Mouse (Mus musculus): ENCODE measurements around the gene Cox14.
"Not testable (repeated sequence)": the region's sequence is repeated elsewhere in the genome, so short reads cannot be mapped to it uniquely, and the experiment has no call there.

Cox14 gene

DNA sequence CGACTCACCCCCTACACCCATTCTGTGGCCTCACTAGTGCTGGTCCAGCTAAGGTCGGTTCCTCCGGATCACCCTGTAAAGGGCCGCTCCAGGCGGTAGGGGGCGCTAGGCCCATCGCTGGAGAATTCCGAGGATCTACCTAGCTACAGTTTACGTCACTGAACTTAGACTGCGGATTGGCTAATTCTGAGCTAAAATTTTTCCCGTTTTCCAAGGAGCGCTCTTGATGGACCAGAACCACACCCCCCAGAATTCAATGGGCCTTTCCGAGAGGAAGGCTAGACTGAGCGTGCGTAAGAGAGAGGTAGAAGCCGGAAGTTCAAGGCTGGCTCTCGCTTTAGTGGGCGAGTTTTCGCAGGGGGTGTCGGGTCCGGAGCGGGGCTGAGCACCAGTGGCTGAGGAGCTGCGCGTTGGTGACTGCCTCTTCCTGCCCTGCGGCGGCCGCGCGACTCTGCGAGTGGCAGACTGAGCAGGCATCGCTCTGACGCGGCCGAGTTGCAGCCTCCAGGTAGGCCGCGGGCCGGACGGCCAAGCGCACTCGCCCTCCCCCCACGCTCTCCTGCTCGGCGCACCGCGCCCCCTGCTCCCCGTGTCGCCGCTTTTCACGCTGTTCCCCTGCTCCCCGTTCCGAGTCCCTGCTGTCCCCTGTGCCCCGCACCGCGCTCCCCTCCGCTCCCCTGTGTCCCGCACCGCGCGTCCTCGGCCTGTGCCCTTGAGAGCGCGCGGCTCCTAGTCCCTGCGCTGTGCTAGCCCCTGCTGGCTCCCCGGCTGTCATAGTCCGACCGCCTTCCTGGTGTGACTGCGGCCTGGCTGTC lies at the start of gene Cox14:
Gene Cox14, plus strand, starts transcription at position 278 of the 815 bp plus-strand sequence.
- DNase-seq (ENCODE audit: low spot score in 2 of 2), result peak; percentile 89 to 92

GRCm38 (mm10) chr15:99677089-99677488 lies 48.3 kb upstream of the Cox14 start:
- DNase-seq (ENCODE audit: low spot score in 2 of 2), result no peak

DNA sequence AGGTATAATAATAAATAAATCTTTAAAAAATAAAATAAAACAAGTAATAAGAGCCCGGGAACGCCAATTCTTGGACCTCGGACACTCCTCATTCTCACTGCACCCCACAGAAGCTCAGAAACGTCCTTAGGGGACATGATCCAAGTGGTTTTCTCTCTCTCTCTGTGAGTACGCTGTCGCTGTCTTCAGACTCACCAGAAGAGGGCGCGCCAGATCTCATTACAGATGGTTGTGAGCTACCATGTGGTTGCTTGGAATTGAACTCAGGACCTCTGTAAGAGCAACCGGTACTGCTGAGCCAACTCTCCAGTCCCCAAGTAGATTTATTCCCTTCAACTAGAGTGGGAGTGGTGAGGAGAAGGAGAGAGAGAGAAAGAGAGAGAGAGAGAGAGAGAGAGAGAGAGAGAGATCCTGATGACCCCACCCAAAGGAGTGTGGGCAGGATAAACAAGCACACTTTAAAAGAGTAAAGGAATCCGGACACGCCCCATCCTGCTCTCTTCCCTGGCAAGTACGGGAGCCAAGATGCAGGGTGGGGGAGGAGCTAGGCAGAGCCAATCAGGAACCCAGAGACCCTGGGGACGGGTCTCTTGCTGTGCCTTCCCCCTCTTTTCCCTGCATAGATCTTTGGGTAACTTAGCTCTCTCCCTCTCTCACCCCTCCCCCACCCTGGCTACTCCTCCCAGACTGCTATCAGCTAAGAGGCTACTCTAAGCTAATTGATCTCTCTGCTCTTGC lies 47.2 kb upstream of the Cox14 start:
- DNase-seq (ENCODE audit: low spot score in 2 of 2), result no peak

- DNase-seq (ENCODE audit: low spot score in 2 of 2), result no peak
Measured at GRCm38 (mm10) chr15:99679008-99679407, 46.4 kb upstream of the Cox14 start.

DNA sequence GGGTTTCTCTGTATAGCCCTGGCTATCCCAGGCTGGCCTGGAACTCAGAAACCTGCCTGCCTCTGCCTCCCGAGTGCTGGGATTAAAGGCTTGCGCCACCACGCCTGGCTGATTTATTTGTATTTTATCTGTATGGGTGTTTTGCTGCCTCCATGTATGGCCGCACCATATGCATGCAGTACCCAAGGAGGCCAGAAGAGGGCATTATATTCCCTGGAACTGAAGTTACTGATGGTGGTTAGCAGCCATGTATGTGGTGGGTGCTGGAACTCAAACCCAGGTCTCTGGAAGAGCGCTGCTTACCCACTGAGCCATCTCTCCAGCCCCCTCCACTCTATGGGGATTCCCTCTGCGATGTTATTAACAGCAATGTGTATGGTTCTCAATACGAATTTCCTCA lies 42.5 kb upstream of the Cox14 start:
- DNase-seq (ENCODE audit: low spot score in 2 of 2), result no peak

DNA sequence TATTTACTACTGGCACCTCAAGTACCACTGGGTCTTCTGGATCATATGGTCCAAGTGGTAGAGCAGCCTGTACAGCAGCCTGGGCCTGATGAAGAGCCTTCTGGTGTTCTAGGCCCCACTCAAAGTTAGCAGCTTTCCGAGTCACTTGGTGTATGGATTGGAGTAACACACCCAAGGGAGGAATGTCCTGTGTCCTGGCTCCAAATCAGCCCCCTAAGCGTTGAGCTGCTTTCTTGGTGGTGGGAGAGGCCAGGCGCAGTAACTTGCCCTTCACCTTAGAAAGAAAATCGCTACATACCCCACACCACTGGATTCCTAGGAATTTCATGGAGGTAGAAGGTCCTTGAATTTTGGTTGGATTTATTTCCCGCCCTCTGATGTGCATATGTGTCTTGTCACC lies 41.3 kb upstream of the Cox14 start:
- no peak for DNase-seq (ENCODE audit: low spot score in 2 of 2)

DNA sequence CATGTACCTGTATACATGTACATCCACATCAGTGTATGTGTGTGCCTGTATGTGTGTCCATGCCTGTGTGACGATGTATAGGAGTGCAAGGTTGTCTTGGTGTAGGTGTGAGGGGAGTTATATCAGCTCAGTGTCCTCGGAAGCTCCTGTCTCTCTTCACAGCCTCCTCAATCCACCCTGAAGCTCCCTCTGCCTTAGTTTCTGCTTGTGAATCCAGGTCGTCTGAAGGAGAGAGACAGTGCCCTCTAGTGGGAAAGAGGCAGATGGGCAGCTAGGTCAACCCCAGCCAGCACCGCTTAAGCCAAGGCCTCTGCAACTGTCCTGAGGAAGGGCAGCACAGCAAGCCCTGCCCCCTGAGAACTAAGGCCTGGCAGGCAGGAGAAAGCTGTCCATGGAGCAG lies 36.7 kb upstream of the Cox14 start:
- DNase-seq (ENCODE audit: low spot score in 2 of 2), result peak in 1 of 2 experiments; percentile 67

- DNase-seq (ENCODE audit: low spot score in 2 of 2), result no peak
Measured at GRCm38 (mm10) chr15:99690924-99691323, 34.5 kb upstream of the Cox14 start.

GRCm38 (mm10) chr15:99691976-99692375 lies 33.4 kb upstream of the Cox14 start:
- no peak for DNase-seq (ENCODE audit: low spot score in 2 of 2)

DNA sequence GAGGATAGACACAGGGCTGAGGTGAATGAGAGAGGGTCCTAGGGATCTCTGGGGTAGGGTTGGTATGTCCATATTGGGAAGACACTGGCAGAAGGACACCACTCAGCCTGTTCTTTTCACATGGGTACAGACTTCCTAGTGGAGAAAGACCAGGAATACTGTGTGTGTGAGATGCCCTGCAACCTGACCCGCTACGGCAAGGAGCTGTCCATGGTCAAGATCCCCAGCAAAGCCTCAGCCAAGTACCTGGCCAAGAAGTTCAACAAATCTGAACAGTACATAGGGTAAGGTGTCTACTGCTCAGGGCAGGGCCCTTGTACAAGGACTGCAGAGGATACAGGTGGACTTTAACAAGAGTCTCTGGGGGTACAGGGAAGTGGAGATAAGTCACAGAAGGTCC lies 28.1 kb upstream of the Cox14 start:
- no peak for DNase-seq (ENCODE audit: low spot score in 2 of 2)

DNA sequence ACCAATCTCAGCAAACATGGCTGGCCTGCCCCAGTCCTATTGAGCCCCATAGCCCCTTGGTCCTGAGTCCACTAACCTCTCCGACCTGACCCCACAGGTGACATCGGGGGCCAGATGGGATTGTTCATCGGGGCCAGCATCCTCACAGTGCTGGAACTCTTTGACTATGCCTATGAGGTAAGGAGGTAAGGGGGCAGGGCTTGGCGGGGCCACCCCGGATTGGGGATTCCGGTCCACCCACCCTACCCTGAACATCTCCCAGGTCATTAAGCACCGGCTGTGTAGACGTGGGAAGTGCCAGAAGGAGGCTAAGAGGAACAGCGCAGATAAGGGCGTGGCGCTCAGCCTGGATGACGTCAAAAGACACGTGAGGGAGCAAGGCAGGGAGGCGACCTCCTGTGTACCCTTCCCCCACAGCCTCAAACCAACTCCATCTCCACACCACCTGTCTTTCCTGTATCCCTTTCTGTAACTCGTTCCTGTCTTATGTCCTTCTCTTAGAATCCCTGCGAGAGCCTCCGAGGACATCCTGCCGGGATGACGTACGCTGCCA lies 26.8 kb upstream of the Cox14 start:
- DNase-seq (ENCODE audit: low spot score in 2 of 2), result no peak

- DNase-seq (ENCODE audit: low spot score in 2 of 2), result no peak
Measured at GRCm38 (mm10) chr15:99699715-99700114, 25.7 kb upstream of the Cox14 start.

GRCm38 (mm10) chr15:99700219-99701106 lies 25.0 kb upstream of the Cox14 start:
- DNase-seq (ENCODE audit: low spot score in 2 of 2), result no peak

- DNase-seq (ENCODE audit: low spot score in 2 of 2), result not testable (repeated sequence)
Measured at GRCm38 (mm10) chr15:99701640-99701998, 23.8 kb upstream of the Cox14 start.

DNA sequence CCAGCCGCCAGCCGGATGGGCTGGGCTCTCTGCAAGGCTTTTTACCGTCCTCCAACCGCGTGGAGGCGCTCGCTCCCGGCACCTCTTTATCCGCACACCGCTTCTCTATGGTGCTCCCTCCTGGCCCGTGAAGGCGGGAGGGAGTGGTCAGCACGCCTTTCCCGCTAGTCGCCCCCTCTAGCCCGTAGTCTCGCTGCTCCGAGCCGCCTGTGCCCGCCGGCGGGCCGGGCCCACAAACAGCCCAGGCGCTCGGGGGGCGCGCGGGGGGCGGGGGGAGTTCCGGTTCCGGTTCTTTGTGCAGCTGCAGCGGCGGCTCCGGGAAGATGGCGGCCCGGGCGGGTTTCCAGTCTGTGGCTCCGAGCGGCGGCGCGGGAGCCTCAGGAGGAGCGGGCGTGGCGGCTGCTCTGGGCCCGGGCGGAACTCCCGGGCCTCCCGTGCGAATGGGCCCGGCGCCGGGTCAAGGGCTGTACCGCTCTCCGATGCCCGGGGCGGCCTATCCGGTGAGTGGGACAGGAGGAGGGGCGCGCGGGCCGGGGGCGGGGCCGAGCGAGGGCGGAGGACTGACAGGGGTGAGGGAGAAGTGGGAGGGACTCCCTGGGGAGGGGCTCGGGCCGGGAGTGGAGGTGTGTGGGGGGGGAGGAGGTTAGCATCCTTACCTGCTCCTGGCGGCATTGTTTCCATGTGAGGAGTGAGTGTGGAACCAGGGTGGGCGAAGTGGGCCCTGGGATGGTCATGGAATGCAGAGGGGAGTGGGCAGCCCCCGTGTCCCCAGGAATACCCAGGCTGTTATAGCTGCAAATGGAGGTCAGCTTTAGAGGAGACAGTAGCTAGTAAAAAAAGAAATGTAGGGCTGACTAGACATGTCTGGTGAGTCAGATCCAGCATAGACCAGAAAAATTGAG lies 23.2 kb upstream of the Cox14 start, which contains the start of gene Smarcd1:
Gene Smarcd1, plus strand, starts transcription at position 131 of the 902 bp plus-strand sequence.
- peak; percentile 89 to 92 for DNase-seq (ENCODE audit: low spot score in 2 of 2)

DNA sequence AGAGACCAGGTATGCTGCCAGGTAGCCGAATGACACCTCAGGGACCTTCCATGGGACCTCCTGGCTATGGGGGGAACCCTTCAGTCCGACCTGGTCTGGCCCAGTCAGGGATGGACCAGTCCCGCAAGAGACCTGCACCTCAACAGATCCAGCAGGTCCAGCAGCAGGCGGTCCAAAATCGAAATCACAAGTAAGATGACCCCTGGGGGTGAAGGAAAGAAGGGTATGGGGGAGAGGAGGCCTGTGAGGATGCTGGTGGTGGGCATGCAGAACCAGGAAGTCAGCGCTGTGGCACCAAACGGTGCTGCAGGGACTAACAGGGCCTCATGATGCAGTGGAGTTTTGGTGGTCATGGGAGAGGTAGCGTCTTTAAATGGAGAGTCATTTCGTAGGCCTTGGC lies 22.3 kb upstream of the Cox14 start:
- DNase-seq (ENCODE audit: low spot score in 2 of 2), result no peak

DNA sequence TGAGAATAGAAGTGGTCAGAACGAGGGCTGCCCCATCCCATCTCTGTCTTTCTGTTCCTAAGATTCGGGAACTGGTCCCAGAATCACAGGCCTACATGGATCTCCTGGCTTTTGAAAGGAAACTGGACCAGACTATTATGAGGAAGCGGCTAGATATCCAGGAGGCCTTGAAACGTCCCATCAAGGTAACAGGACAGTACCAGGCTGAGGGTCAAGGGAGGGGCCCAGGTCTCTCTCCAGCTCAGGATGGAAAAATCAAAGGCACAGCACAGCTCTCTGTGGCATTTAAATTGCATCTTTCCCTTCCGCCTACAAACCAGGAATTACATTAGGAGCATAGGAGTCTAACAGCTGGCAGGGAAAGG lies 21.8 kb upstream of the Cox14 start:
- DNase-seq (ENCODE audit: low spot score in 2 of 2), result no peak

DNA sequence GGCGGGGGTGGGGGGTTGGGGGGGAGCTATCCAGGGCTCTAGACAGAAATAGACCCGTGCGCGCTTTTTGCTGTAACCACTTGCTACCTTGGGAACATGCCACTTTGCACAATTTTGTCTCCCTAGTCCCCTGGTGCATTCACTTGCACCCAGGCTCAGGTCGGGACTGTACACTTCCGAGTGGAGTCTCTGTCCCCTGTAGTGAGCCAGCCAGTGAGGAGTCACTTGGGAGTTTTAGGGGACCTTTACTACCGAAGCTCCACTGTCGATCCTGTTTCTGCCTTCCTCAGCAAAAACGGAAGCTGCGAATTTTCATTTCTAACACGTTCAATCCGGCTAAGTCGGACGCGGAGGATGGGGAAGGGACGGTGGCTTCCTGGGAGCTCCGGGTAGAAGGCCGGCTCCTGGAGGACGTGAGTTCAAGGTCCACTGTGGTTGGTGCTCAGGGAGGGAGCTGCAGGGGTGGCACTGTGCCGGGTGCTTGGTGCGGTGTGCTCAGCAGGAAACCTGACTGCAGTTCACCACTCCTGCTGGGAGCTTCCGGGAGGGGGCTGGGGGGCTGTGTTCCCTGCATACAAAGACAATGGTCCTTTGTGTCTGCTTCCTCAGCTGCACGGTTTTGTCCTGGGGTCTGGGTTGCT lies 21.3 kb upstream of the Cox14 start:
- DNase-seq (ENCODE audit: low spot score in 2 of 2), result no peak

DNA sequence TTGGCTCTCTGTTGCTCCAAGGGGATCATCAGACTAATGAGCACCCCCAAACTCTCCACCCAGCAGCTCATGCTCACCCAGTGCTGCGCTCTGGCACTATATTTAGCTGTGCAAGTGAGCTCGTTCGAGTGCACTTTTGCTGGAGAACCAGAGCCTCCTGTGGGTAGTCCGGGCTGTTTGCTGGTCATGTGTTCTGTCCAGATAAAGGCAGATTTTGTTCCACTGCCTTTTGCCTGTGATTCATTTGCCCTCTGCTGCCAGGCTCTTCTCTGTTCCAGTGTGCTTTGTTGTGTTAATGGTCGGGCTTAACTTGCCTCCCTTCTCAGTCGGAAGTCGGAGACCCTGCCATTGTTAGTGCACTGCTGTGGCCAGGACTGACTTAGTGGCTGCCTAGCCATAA lies 20.5 kb upstream of the Cox14 start:
- DNase-seq (ENCODE audit: low spot score in 2 of 2), result no peak

DNA sequence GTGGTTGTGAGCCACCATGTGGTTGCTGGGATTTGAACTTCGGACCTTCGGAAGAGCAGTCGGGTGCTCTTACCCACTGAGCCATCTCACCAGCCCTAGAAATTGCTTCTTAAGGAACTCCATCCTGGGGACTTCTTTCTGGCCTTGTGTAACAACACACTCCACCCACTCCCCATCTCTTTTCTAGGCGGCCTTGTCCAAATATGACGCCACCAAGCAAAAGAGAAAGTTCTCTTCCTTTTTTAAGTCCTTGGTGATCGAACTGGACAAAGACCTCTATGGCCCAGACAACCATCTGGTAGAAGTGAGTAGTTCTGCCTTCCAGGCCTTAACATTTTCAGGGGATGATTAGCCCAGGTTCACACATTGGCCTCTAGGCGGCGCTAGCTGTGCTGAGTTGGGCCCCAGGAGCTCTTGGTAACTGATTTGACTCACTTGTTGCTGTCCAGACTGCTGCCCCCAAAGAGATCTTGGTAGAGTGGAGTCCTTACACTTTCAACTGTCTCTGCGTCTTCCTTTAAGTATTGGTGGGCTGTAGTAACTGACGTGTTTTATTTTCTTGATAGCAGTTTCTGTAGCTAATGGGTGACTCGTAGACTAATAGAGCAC lies 19.9 kb upstream of the Cox14 start, which contains the start of gene Gm17349:
Gene Gm17349, minus strand, starts transcription at position 51 of the 609 bp plus-strand sequence.
- no peak for DNase-seq (ENCODE audit: low spot score in 2 of 2)
